Mouse (Mus musculus) NIH3T3 (cell line): ENCODE measurements at regions not wholly inside any gene's neighbourhood (a gene's known extent, or its start where the extent isn't known, plus 50 kb on each side); places are given as distances from the start of the nearest gene placed in this dataset.
A peak's percentile ranks its signal among the peaks of the same experiment; 100 is the strongest.

ENCODE experiments used
- DNase-seq: peaks from one replicate; pipeline ENCODE4 v3.0.0-alpha.2; 2012; ENCODE audit warnings: low read depth

- peak; percentile 87 for DNase-seq
Observed at GRCm38 (mm10) chr17:47140969-47141842, 130.8 kb upstream of the Ubr2 start.

GRCm38 (mm10) chr17:47140241-47140968, 130.0 kb upstream of the Ubr2 start:
- peak; percentile 92 for DNase-seq

GRCm38 (mm10) chr17:47139730-47140231, 129.4 kb upstream of the Ubr2 start:
- peak; percentile 98 for DNase-seq

DNA sequence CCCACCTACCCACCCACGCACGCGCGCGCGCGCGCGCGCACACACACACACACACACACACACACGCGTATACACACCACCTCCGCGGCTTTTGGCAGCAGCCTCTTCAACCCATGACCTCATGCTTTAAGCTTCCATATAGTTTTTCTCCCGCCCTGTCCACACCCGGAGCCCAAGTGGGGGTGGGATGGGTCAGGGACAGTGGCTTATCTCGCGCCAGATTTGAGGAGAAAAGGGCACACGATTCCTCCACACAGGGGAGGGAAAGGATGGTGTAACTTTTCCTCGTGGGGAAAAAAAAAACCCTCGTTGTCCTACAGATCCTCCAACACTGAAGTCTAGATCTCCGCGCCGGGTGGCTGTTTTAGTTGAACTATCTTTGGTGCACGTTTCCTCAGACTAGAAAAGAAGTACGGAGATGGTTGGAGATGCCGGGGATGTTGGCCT, 128.8 kb upstream of the Ubr2 start:
- peak; percentile 35 for DNase-seq

DNA sequence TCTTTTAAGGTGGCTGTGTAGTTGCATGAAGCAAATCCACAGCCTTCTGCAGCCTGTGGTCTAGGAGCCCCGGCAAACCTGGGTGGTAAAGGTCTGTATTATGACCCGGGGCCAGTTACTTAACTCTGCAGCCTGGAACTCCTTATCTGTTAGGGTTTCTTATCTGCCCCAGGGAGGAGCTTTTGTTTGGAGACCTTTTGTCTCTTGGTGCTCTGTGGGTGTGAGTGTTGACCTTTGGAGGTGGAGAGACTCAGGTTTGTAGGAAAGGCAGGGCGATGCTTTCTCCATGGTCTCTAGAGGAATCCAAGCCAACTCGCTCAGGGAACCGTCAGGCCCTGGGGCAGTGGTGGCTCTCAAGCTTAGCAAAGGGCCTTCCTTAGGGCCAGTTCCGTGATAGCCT, 127.8 kb upstream of the Ubr2 start:
- no peak for DNase-seq

- no peak for DNase-seq
Observed at GRCm38 (mm10) chr17:47135391-47135790, 125.0 kb upstream of the Ubr2 start.

DNA sequence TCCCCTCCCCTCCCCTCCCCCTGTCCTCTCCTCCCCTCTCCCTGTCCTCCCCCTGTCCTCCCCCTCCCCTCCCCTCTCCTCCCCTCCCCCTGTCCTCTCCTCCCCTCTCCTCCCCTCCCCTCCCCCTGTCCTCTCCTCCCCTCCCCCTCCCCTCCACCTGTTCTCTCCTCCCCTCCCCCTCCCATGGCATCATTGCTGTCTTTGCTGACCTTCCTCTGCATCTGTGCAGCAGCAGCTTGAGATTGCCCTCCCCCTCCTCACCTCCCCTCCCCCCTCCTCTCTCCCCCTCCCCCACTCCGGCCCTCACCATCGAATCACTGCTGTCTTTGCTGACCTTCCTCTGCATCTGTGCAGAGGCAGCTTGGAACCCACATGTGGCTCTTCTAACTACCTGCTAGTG, 123.4 kb upstream of the Ubr2 start:
- no peak for DNase-seq

- peak; percentile 52 for DNase-seq
Observed at GRCm38 (mm10) chr17:47127571-47127970, 117.2 kb upstream of the Ubr2 start.

DNA sequence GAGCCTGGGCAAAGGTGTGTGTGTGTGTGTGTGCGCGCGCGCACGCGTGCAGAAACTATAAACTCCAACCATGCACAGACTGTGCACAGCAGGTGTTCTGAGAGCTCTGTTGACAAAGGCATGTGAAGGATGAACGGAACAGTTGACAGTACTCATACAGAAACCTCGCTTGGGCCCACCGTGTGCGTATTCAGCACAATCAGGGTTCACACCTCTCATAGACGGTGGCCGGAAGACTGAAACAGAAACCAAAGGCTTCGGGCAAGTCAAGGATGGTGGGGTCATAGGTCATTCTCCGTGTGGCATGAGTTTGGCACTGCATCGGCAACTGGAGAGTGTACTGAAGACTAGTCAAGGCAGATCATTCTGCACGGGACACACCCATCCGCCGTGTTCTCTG, 113.2 kb upstream of the Ubr2 start:
- DNase-seq = no peak

- DNase-seq = no peak
Observed at GRCm38 (mm10) chr17:47122221-47122620, 111.9 kb upstream of the Ubr2 start.

GRCm38 (mm10) chr17:47118010-47118409, 107.7 kb upstream of the Ubr2 start:
- no peak for DNase-seq

DNA sequence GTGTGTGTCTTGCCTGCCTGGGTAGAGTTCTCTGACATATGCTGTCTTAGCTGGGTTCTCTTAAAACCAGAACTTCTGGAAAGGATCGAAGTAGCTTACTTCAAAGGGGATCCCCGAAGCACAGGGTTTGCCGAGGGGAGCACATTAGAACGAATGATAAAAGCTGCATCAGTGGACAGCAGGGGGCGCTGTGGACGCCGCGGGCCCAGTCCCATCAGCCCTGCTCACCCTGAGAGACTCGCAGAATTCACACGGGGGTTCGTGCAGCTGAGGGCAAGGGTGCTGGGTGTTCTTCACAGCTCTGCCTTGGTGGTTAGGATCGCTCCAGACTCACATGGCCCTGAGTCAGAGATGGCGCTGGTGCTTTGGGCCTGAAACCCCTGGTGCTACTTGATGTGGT, 105.4 kb upstream of the Ubr2 start:
- peak; percentile 38 for DNase-seq

GRCm38 (mm10) chr17:47115141-47115540, 104.8 kb upstream of the Ubr2 start:
- DNase-seq = no peak

DNA sequence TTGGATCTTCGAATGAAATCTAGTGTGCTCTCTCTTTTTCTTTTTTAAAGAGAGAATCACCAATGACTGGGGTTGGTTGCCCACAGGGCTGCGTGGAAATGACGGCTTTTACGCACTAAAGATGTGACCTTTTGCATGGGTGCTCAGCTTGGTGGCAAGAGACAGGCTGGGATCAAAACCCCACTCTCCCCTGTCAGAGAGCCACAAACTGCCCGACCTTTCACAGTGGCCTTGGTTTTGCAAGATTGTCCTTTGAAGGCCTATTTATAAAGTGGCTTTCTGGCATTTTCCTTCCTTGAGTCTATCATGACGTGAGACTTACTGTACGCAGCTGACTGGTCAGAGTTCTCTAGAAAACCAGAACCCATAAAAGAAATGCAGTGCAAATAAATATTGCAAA, 104.4 kb upstream of the Ubr2 start:
- no peak for DNase-seq

DNA sequence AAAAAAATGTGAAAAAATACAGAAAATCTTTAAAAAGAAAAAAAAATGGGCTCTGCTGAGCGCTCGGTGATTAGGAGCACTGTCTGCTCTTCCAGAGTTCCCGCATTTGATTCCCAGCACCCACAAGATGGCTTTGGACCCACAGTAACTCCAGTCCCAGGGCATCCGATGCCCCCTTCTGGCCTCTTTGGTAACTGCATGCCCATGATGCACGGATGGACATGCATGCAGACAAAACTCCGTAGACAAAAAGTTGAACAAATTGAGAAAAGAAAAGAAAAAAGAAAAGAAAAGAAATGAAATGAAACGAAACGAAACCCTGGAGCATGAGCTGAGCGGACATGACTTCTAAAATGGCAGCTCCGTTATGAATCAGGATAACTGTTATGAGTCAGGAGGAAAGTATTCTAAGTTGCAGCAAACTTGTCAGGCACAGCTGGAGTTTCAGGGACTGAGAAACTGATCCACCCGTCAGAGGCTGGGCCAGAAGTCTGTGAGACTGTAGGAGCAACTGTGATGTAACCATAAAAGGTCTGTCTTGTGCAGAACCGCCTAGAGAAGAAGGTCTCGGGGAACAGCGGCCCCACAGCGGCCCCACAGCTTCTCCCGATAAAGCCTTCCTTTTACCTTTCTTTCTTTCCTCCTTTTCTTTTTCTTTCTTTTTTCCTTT, 102.3 kb upstream of the Ubr2 start:
- peak; percentile 85 for DNase-seq

- no peak for DNase-seq
Observed at GRCm38 (mm10) chr17:47110836-47111235, 100.5 kb upstream of the Ubr2 start.

GRCm38 (mm10) chr17:47104328-47104727, 94.0 kb upstream of the Ubr2 start:
- peak; percentile 46 for DNase-seq

- no peak for DNase-seq
Observed at GRCm38 (mm10) chr17:47095191-47095590, 84.8 kb upstream of the Ubr2 start.

GRCm38 (mm10) chr17:47092076-47092475, 81.7 kb upstream of the Ubr2 start:
- no peak for DNase-seq

- peak; percentile 34 for DNase-seq
Observed at GRCm38 (mm10) chr17:47089769-47090168, 79.4 kb upstream of the Ubr2 start.

DNA sequence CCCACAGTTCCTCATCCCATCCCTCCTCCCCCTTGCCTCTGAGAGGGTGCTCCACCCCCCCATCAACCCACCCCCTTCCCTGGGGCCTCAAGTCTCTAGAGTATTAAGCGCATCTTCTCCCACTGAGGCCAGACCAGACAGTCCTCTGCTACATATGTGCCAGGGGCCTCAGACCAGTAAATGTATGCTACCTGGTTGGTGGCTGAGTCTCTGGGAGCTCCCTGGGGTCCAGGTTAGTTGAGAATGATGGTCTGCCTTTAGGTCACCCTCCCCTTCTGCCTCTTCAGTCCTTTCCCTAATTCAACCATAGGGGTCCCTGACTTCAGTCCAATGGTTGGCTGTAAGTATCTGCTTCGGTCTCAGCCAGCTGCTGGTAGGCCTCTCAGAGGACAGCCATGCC, 58.9 kb upstream of the Ubr2 start:
- DNase-seq = no peak

- peak; percentile 92 for DNase-seq
Observed at GRCm38 (mm10) chr17:47065307-47065901, 55.0 kb upstream of the Ubr2 start.
